Mouse (Mus musculus): ENCODE results near the gene Vdac2. TPM values are rescaled to one million over a fixed set of nuclear protein-coding genes. Genes with fewer than 3 reads are reported as not detected.

Vdac2 gene
- total and polyA plus RNA-seq, 3 experiments: 228 to 506 (median 441) TPM

DNA sequence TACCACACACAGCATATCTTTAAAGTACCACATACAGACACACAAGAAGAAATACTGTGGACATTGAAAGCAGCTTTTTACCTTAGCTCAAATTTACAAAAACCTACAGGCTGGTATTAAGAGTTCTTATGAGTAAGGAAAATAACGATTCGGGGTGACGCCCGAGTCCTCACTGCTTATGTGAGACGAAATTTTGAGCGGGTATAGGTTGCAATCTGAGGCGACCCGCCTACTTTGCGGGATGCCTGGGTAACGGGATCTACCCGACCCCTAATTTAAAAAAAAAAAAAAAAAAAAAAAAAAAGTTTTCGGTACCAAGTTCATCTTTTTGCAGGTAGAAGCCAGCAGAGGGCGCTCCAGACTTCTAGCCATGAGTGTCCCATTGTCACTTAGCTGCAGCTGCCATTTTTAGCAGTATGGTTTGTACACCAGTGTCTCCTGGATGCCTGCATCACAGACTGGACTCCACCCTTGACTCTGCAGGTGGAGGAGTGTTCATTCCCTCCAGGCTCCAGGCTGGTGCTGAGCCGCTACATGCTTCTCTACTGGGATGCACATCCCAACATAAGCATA, 12.4 kb upstream of the Vdac2 start:
- DNase-seq: peak; percentile 79
- Histone ChIP-seq H3K27ac (no peak overlapping the region), H3K36me3 (ENCODE audit: control insufficient read depth, insufficient read depth, low read length) (no peaks in the 10 kb centered on the region), H3K27me3 (ENCODE audit: control insufficient read depth, insufficient read depth, low read length) (no peaks in the 10 kb centered on the region), H3K9ac (ENCODE audit: low read depth, low read length) (no peak overlapping the region), H3K4me1 (ENCODE audit: control insufficient read depth, insufficient read depth, low read length) (peaks cover 2% of the 10 kb centered on the region; the same call in 1 of the 2 replicates), H3K79me2 (replicated peaks; ENCODE audit: control insufficient read depth, insufficient read depth, low read length) (no peaks in the 10 kb centered on the region), H3K4me3 (no peak overlapping the region)
- intact Hi-C loops (cut with DNase I): loop anchor here (1.0 to 2.0 kb wide), 2 partner anchors 18 to 36 kb away; partner anchors contain the start of gene Comtd1
- 0 out of 2 replicates have a peak, but pooled peaks have one; percentile 8 for TF ChIP-seq EP300 (IDR thresholded peaks at IDR 0.05; ENCODE audit: insufficient read depth, low read depth, low read length)
- peak; percentile 81 for TF ChIP-seq CTCF (IDR thresholded peaks at IDR 0.05)
- no peak for TF ChIP-seq POLR2A (IDR thresholded peaks at IDR 0.05; ENCODE audit: insufficient read depth, low read depth, low read length)
- 20% methylated on average over 14 of the region's 14 CpGs for WGBS

DNA sequence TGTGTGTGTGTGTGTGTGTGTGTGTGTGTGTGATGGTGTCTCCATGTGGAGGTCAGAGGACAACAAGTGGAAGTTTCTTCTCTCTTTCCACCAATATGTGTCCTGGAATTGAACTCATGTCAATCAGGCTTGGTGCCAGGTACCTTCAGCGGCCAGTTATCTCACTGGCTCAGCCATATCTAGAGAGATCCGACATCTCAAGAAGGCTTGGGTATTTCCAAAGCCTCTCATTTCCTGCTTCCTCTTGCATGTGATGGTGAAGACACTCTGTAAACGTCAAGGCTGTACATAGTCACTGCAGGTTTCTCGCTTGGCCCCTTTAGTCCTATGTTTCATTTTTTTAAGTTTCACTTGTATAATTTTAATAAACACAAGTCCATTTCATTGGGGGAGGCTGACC, 11.8 kb upstream of the Vdac2 start:
- no peak overlapping the region for H3K27ac ChIP-seq
- no peak overlapping the region for H3K9ac ChIP-seq (ENCODE audit: low read depth, low read length)
- no peak for DNase-seq
- TF ChIP-seq EP300 (IDR thresholded peaks at IDR 0.05; ENCODE audit: insufficient read depth, low read depth, low read length): no peak
- no peaks in the 10 kb centered on the region for H3K27me3 ChIP-seq (ENCODE audit: control insufficient read depth, insufficient read depth, low read length)
- intact Hi-C loops (cut with DNase I): loop anchor here (2.0 kb wide), 1 partner anchor 18 kb away; no protein-coding TSS in a partner anchor
- H3K4me1 ChIP-seq (ENCODE audit: control insufficient read depth, insufficient read depth, low read length): peaks cover 2% of the 10 kb centered on the region; the same call in 1 of the 2 replicates
- no peak overlapping the region for H3K4me3 ChIP-seq
- WGBS: 33% methylated on average over 4 of the region's 4 CpGs
- H3K36me3 ChIP-seq (ENCODE audit: control insufficient read depth, insufficient read depth, low read length): no peaks in the 10 kb centered on the region
- H3K79me2 ChIP-seq (replicated peaks; ENCODE audit: control insufficient read depth, insufficient read depth, low read length): no peaks in the 10 kb centered on the region

DNA sequence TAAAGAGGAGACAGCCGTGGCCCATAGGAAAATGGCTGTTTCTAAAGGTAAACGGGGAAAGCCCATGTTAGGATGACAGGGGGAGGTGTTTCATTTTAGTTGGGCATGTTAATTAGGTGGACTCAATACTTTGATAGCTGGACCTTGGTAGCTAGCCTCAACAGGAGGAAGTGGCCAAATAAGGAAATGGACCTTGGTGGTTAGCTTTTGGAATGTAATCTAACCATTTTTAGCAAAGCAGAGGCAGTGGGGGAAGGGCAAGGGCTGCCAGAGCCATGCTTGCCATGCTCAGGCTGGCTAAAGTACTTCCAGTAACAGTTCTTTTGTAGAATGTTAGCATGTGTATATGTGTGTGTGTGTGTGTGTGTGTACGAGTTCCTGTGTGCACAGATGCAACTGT, 11.2 kb upstream of the Vdac2 start:
- Histone ChIP-seq H3K4me3 (no peak overlapping the region), H3K9ac (ENCODE audit: low read depth, low read length) (no peak overlapping the region), H3K4me1 (ENCODE audit: control insufficient read depth, insufficient read depth, low read length) (peaks cover 2% of the 10 kb centered on the region; the same call in 1 of the 2 replicates), H3K27me3 (ENCODE audit: control insufficient read depth, insufficient read depth, low read length) (no peaks in the 10 kb centered on the region), H3K79me2 (replicated peaks; ENCODE audit: control insufficient read depth, insufficient read depth, low read length) (no peaks in the 10 kb centered on the region), H3K27ac (no peak overlapping the region), H3K36me3 (ENCODE audit: control insufficient read depth, insufficient read depth, low read length) (no peaks in the 10 kb centered on the region)
- no peak for DNase-seq
- intact Hi-C loops (cut with DNase I): loop anchor here (2.0 kb wide), 1 partner anchor 17 kb away; no protein-coding TSS in a partner anchor
- TF ChIP-seq EP300 (IDR thresholded peaks at IDR 0.05; ENCODE audit: insufficient read depth, low read depth, low read length) (no peak), CTCF (IDR thresholded peaks at IDR 0.05) (no peak)
- 92% methylated on average over 3 of the region's 3 CpGs for WGBS

DNA sequence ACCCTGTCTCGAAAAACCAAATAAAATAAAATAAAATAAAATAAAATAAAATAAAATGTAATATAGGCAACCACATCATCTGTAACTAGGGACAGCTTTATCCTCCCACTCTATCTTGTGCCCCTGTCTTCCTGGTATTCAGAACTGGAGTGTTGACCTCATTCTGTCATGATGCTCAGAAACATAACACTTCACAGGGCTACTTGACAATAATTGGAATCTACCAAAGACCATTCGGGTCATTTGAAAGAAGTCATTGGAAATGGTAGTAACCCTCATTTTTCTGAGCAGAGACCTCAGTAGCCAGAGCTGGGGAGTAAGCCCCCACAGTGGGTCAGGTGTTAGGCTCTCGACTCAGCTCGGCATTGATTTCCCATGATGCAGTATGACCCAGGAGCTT, 10.4 kb upstream of the Vdac2 start:
- DNase-seq: no peak
- intact Hi-C loops (cut with DNase I): no loop called here
- Histone ChIP-seq H3K27me3 (ENCODE audit: control insufficient read depth, insufficient read depth, low read length) (no peaks in the 10 kb centered on the region), H3K27ac (no peak overlapping the region), H3K79me2 (replicated peaks; ENCODE audit: control insufficient read depth, insufficient read depth, low read length) (no peaks in the 10 kb centered on the region), H3K9ac (ENCODE audit: low read depth, low read length) (no peak overlapping the region), H3K4me1 (ENCODE audit: control insufficient read depth, insufficient read depth, low read length) (peaks cover 2% of the 10 kb centered on the region; the same call in 1 of the 2 replicates), H3K36me3 (ENCODE audit: control insufficient read depth, insufficient read depth, low read length) (no peaks in the 10 kb centered on the region), H3K4me3 (no peak overlapping the region)
- WGBS: 86% methylated on average over 4 of the region's 4 CpGs
- no peak for TF ChIP-seq EP300 (IDR thresholded peaks at IDR 0.05; ENCODE audit: insufficient read depth, low read depth, low read length)
- no peak for TF ChIP-seq CTCF (IDR thresholded peaks at IDR 0.05)
- no peak for TF ChIP-seq POLR2A (IDR thresholded peaks at IDR 0.05; ENCODE audit: insufficient read depth, low read depth, low read length)

DNA sequence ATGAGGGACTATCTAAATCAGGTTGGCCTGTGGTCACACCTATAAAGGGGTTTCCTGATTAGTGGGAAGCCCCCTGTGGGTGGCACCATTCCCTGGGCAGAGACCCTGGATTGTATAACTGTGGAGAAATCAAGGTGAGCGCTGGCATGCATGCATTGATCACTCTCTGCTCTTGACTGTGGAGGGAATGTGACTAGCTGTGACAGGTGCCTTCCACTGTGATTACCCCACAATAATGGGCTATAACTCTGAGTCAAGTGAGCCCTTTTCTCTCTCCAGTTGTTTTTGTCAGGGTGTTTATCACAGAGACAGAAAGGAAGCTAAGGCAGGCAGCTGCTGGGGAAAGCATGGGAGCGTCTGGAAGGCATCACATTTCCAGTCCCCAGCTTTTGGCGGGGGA, 8.8 kb upstream of the Vdac2 start:
- TF ChIP-seq POLR2A (IDR thresholded peaks at IDR 0.05; ENCODE audit: insufficient read depth, low read depth, low read length) (no peak), CTCF (IDR thresholded peaks at IDR 0.05) (no peak), EP300 (IDR thresholded peaks at IDR 0.05; ENCODE audit: insufficient read depth, low read depth, low read length) (no peak)
- H3K4me3 ChIP-seq: no peak overlapping the region
- 64% methylated on average over 3 of the region's 3 CpGs for WGBS

DNA sequence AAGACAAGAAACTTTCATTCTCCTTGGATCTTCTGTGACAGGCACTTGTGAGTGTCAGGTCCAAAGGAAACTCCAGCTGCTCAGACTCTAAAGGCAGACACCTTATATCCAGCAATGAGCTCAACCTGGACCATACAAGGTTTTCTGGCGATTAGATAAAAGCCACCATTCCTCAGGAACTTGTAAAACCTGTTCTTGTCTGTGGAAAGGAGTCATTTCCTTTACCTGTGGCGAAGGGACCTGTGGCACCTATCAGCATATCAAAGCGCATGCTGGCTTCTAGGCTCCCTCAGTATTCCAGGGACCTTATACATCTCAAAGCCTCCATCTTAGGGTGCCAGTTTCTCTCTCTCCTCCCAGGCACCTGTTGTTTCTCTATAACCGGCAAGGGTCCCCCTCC, 7.6 kb upstream of the Vdac2 start:
- WGBS: 77% methylated on average over 4 of the region's 4 CpGs
- intact Hi-C loops (cut with DNase I): no loop called here

More for the DNA sequence above, 8.8 kb upstream of the Vdac2 start:
- intact Hi-C loops (cut with DNase I): no loop called here
- no peak for DNase-seq
- Histone ChIP-seq H3K4me1 (ENCODE audit: control insufficient read depth, insufficient read depth, low read length) (peaks cover 2% of the 10 kb centered on the region; the same call in 1 of the 2 replicates), H3K36me3 (ENCODE audit: control insufficient read depth, insufficient read depth, low read length) (no peaks in the 10 kb centered on the region), H3K27ac (no peak overlapping the region), H3K9ac (ENCODE audit: low read depth, low read length) (no peak overlapping the region), H3K27me3 (ENCODE audit: control insufficient read depth, insufficient read depth, low read length) (no peaks in the 10 kb centered on the region), H3K79me2 (replicated peaks; ENCODE audit: control insufficient read depth, insufficient read depth, low read length) (no peaks in the 10 kb centered on the region)

More for the DNA sequence above, 7.6 kb upstream of the Vdac2 start:
- Histone ChIP-seq H3K4me3 (no peak overlapping the region), H3K27ac (no peak overlapping the region), H3K9ac (ENCODE audit: low read depth, low read length) (no peak overlapping the region), H3K36me3 (ENCODE audit: control insufficient read depth, insufficient read depth, low read length) (no peaks in the 10 kb centered on the region), H3K27me3 (ENCODE audit: control insufficient read depth, insufficient read depth, low read length) (no peaks in the 10 kb centered on the region), H3K79me2 (replicated peaks; ENCODE audit: control insufficient read depth, insufficient read depth, low read length) (no peaks in the 10 kb centered on the region), H3K4me1 (ENCODE audit: control insufficient read depth, insufficient read depth, low read length) (peaks cover 3% of the 10 kb centered on the region; the same call in 1 of the 2 replicates)
- DNase-seq: no peak
- TF ChIP-seq POLR2A (IDR thresholded peaks at IDR 0.05; ENCODE audit: insufficient read depth, low read depth, low read length) (no peak), EP300 (IDR thresholded peaks at IDR 0.05; ENCODE audit: insufficient read depth, low read depth, low read length) (no peak), CTCF (IDR thresholded peaks at IDR 0.05) (no peak)
